Mouse (Mus musculus) MEL (cell line): ENCODE data around the gene Sv2b. TPM values are rescaled to one million over a fixed set of nuclear protein-coding genes. Genes with fewer than 3 reads are reported as not detected.
"Not testable (repeated sequence)": the region's sequence is repeated elsewhere in the genome, so short reads cannot be mapped to it uniquely, and the experiment has no call there.

Source experiments
- DNase-seq: peaks from one replicate; pipeline ENCODE4 v3.0.0; 2011; ENCODE audit warnings: low read depth, low spot score
- H3K27ac ChIP-seq: 2 replicates; pipeline ENCODE4 v1.5.1; 2012; ENCODE audit warnings: low read depth, mild to moderate bottlenecking, control low read depth, low read length, moderate library complexity; ENCODE audit not compliant: control insufficient read depth
- H3K27me3 ChIP-seq, 2 experiments: fragments of 150-350 bp in 1 of 2; sonication (generic) in 1 of 2; 2 replicates each; pipeline ENCODE4 v1.6.1; 2012; ENCODE audit warnings: low read length in 2 of 2, mild to moderate bottlenecking in 2 of 2, improper control_type of control experiment in 1 of 2, moderate library complexity in 1 of 2; ENCODE audit not compliant: insufficient read depth in 2 of 2, control insufficient read depth in 1 of 2
- H3K36me3 ChIP-seq, 2 experiments: 2 replicates each; pipeline ENCODE4 v1.6.1; 2012 to 2014; ENCODE audit warnings: low read length in 2 of 2, improper control_type of control experiment in 1 of 2, inconsistent platforms in 1 of 2, mild to moderate bottlenecking in 1 of 2; ENCODE audit not compliant: insufficient read depth in 2 of 2, control insufficient read depth in 1 of 2
- H3K4me1 ChIP-seq, 2 experiments: fragments of 150-350 bp in 1 of 2; sonication (generic) in 1 of 2; 2 replicates each; pipeline ENCODE4 v1.6.1; 2012; ENCODE audit warnings: low read length in 2 of 2, improper control_type of control experiment in 1 of 2, mild to moderate bottlenecking in 1 of 2; ENCODE audit not compliant: insufficient read depth in 2 of 2, control insufficient read depth in 1 of 2
- H3K4me3 ChIP-seq, 2 experiments: fragments of 150-350 bp in 1 of 2; sonication (generic) in 1 of 2; 2 replicates each; pipeline ENCODE4 v1.5.1; 2012; ENCODE audit warnings: low read depth in 2 of 2, low read length in 2 of 2, mild to moderate bottlenecking in 2 of 2, moderate library complexity in 2 of 2, control low read depth in 1 of 2, improper control_type of control experiment in 1 of 2; ENCODE audit not compliant: control insufficient read depth in 1 of 2, insufficient read depth in 1 of 2
- H3K79me2 ChIP-seq: 2 replicates; pipeline ENCODE4 v1.6.1; 2012; ENCODE audit warnings: mild to moderate bottlenecking, low read length, moderate library complexity; ENCODE audit not compliant: control insufficient read depth, poor library complexity, insufficient read depth
- H3K9ac ChIP-seq: 2 replicates; pipeline ENCODE4 v1.6.1; 2012; ENCODE audit warnings: low read depth, mild to moderate bottlenecking, control low read depth, low read length, moderate library complexity; ENCODE audit not compliant: control insufficient read depth, poor library complexity, severe bottlenecking
- H3K9me3 ChIP-seq: fragments of 150-350 bp; sonication (generic); replicated peaks from 2 replicates; pipeline ENCODE4 v1.6.1; 2012; ENCODE audit warnings: mild to moderate bottlenecking, low read length, improper control_type of control experiment, moderate library complexity; ENCODE audit not compliant: insufficient read depth
- BHLHE40 ChIP-seq: IDR thresholded peaks from 2 replicates; pipeline ENCODE4 v1.6.1; 2012; ENCODE audit warnings: low read depth, mild to moderate bottlenecking, inconsistent platforms, low read length, improper control_type of control experiment, borderline replicate concordance
- ELF1 ChIP-seq: IDR thresholded peaks from 2 replicates; pipeline ENCODE4 v1.6.1; 2014; ENCODE audit warnings: low read depth, mild to moderate bottlenecking, inconsistent platforms, low read length, improper control_type of control experiment, moderate library complexity
- JUND ChIP-seq: IDR thresholded peaks from 2 replicates; pipeline ENCODE4 v1.6.1; 2011; ENCODE audit warnings: low read depth, mild to moderate bottlenecking, improper control_type of control experiment, low read length
- MAFK ChIP-seq: IDR thresholded peaks from 2 replicates; pipeline ENCODE4 v1.6.1; 2011; ENCODE audit warnings: low read depth, mild to moderate bottlenecking, low read length, improper control_type of control experiment, borderline replicate concordance
- MAZ ChIP-seq: IDR thresholded peaks from 2 replicates; pipeline ENCODE4 v1.6.1; 2012; ENCODE audit warnings: low read depth, mild to moderate bottlenecking, inconsistent platforms, low read length, improper control_type of control experiment
- POLR2A ChIP-seq, 2 experiments: IDR thresholded peaks; 2 replicates each; pipeline ENCODE4 v1.6.1; 2011 to 2012; ENCODE audit warnings: low read length in 2 of 2, mild to moderate bottlenecking in 2 of 2, control low read depth in 1 of 2, improper control_type of control experiment in 1 of 2, low read depth in 1 of 2, moderate library complexity in 1 of 2; ENCODE audit not compliant: control insufficient read depth in 1 of 2, insufficient read depth in 1 of 2, poor library complexity in 1 of 2
- SMC3 ChIP-seq: IDR thresholded peaks from 2 replicates; pipeline ENCODE4 v1.6.1; 2011; ENCODE audit warnings: low read depth, low read length, improper control_type of control experiment
- TBP ChIP-seq: IDR thresholded peaks from 2 replicates; pipeline ENCODE4 v1.8.0; 2011; ENCODE audit warnings: low read depth, low read length, improper control_type of control experiment
- TCF12 ChIP-seq: IDR thresholded peaks from 2 replicates; pipeline ENCODE4 v1.6.1; 2014; ENCODE audit warnings: low read depth, mild to moderate bottlenecking, inconsistent platforms, low read length, improper control_type of control experiment, moderate library complexity
- USF1 ChIP-seq: IDR thresholded peaks from 2 replicates; pipeline ENCODE4 v1.6.1; 2014; ENCODE audit warnings: low read depth, mild to moderate bottlenecking, inconsistent platforms, low read length, improper control_type of control experiment, moderate library complexity
- USF2 ChIP-seq, 2 experiments: IDR thresholded peaks; 2 replicates each; pipeline ENCODE4 v1.6.1; 2011 to 2012; ENCODE audit warnings: improper control_type of control experiment in 2 of 2, low read length in 2 of 2, borderline replicate concordance in 1 of 2, inconsistent platforms in 1 of 2, low read depth in 1 of 2, mild to moderate bottlenecking in 1 of 2; ENCODE audit not compliant: insufficient read depth in 1 of 2
- ZC3H11A ChIP-seq: IDR thresholded peaks from 2 replicates; pipeline ENCODE4 v1.6.1; 2012; ENCODE audit warnings: low read depth, mild to moderate bottlenecking, inconsistent platforms, low read length, improper control_type of control experiment
- ZKSCAN1 ChIP-seq: IDR thresholded peaks from 2 replicates; pipeline ENCODE4 v1.6.1; 2012; ENCODE audit warnings: low read depth, mild to moderate bottlenecking, inconsistent platforms, low read length, improper control_type of control experiment, moderate library complexity
- ZNF384 ChIP-seq: IDR thresholded peaks from 2 replicates; pipeline ENCODE4 v1.6.1; 2012; ENCODE audit warnings: low read depth, mild to moderate bottlenecking, inconsistent platforms, low read length, improper control_type of control experiment
- polyA plus RNA-seq, 2 experiments: library from polyadenylated mRNA; stranded (reverse) in 1 of 2; unstranded in 1 of 2; fragments of >175 nt in 1 of 2; fragments of >200 nt in 1 of 2; gene quantifications; 2 replicates each; pipeline versions ENCODE4 v1.2.1 to v1.2.4; 2012; ENCODE audit warnings: low replicate concordance in 2 of 2, low read depth in 1 of 2; ENCODE audit not compliant: insufficient read length in 2 of 2, insufficient read depth in 1 of 2, missing spikeins in 1 of 2
- total RNA-seq: library from RNA; depleted of rRNA; stranded (reverse); fragments of 300-350 nt; gene quantifications from 2 replicates; pipeline ENCODE4 v1.2.3, GENCODE M21; 2012

The Sv2b gene
- total and polyA plus RNA-seq, 3 experiments, result not detected

DNA sequence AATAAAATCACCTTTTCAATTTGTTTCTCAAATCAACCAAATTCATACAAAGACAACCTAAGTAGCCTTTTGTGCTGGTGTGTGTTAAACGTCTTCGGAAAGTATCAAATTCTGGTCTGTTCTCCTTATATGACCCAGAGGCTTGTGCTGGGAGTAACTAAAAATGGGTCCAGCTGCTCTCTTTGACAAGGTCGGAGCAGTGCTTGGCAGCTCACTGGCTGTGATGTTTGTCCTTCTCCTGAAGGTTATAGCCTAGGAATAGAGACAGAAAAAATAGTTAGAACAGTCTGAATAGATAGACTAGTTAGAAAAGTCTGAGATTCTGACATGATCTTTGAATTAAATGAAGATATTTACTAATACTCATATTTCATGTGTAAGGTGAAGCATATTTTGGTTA, 102.4 kb downstream of the Sv2b start:
- H3K27me3 ChIP-seq, result no peaks in the 10 kb centered on the region
- no peak overlapping the region for H3K4me3 ChIP-seq
- TF ChIP-seq MAFK (no peak), ZNF384 (no peak)
- no peak overlapping the region for H3K27ac ChIP-seq
- H3K4me1 ChIP-seq, result no peaks in the 10 kb centered on the region
- no peak for DNase-seq
- H3K36me3 ChIP-seq, result no peaks in the 10 kb centered on the region
- no peaks in the 10 kb centered on the region; the same call in 1 of the 2 replicates for H3K79me2 ChIP-seq
- H3K9me3 ChIP-seq, result no peaks in the 10 kb centered on the region
- H3K9ac ChIP-seq, result no peak overlapping the region

DNA sequence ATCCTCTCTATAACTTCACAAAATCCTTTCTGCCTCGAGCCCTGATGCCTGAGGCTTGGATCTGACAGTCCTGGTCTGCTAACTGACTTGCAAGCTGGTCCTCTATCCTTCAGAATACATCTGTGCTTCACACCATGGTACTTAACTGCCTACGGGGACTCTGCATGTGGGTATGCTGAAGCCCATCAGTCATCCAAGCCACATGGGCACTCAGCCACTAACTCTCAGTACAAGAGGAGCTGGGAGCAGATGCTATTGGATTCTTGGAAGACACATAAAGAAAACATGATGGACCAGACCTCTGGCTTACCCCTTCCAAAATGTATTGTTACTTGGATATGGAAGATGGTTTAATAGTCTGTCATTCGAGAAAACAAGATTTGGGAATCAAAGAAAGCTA, 103.7 kb downstream of the Sv2b start:
- no peak overlapping the region for H3K27ac ChIP-seq
- H3K9me3 ChIP-seq, result no peaks in the 10 kb centered on the region
- H3K4me3 ChIP-seq, result no peak overlapping the region
- no peak overlapping the region for H3K9ac ChIP-seq
- H3K36me3 ChIP-seq, result no peaks in the 10 kb centered on the region
- TF ChIP-seq ELF1, result no peak
- TF ChIP-seq SMC3, result no peak
- no peak for TF ChIP-seq JUND
- no peak for TF ChIP-seq ZC3H11A
- no peak for TF ChIP-seq POLR2A (IDR thresholded peaks at IDR 0.05; ENCODE audit: control insufficient read depth in 1 of 2, insufficient read depth in 1 of 2, low read depth in 1 of 2, low read length in 2 of 2, poor library complexity in 1 of 2)
- no peak for TF ChIP-seq MAFK
- TF ChIP-seq ZKSCAN1, result no peak
- TF ChIP-seq, all 39 proteins: peak for 0
- no peaks in the 10 kb centered on the region; the same call in 1 of the 2 replicates for H3K79me2 ChIP-seq
- no peaks in the 10 kb centered on the region for H3K27me3 ChIP-seq
- DNase-seq, result no peak
- no peaks in the 10 kb centered on the region for H3K4me1 ChIP-seq

DNA sequence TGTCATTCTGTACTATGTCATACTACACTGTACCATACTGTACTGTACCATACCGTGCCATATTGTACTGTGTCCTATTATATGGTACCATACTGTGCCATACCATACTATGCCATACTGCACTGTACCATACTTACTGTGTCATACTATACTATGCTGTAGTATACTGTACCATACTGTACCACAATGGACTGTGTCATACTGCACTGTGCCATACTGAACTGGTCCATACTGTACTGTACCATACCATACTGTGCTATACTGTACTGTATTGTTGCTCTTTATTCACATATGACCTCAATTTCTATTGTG, 114.2 kb downstream of the Sv2b start:
- H3K4me1 ChIP-seq, H3K36me3 ChIP-seq, H3K27ac ChIP-seq, H3K27me3 ChIP-seq, H3K4me3 ChIP-seq, H3K9ac ChIP-seq, H3K9me3 ChIP-seq, H3K79me2 ChIP-seq, DNase-seq: not testable (repeated sequence)

DNA sequence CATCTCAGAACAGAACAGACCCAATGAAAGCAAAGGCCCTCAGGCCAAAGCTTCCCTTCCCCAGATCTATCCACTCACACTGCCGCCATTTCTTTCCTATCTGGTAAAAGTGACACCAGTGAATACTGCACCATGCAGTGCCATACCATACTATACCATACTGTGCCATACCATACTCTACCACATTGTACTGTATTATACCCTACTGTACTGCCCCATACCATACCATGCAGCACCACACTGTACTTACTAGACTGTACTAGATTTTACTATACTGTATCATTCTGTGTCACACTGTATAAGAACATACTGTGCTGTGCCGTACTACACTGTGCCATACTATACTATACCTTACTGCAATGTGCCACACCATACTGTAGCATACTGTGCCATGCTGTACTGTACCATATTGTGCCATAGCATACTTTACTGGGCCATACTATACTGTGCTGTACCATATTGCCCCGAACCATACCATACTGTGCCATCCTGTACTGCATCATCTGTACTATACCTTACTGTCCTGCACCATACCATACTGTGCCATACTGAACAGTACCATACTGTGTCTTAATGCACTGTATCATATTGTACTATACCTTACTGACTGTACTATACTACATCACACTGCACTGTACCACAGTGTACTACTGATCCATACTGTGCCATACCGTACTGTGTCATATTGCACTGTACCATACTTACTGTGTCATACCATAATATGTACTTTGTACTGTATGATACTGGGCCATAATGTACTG, 114.7 kb downstream of the Sv2b start:
- Histone ChIP-seq H3K9me3 (no peaks in the 10 kb centered on the region), H3K36me3 (no peaks in the 10 kb centered on the region)
- no peak for TF ChIP-seq MAZ
- TF ChIP-seq TCF12, result no peak
- no peak for TF ChIP-seq USF1
- no peak for TF ChIP-seq ZKSCAN1
- no peak for TF ChIP-seq BHLHE40
- TF ChIP-seq TBP, result no peak
- TF ChIP-seq ZC3H11A, result no peak
- no peak for TF ChIP-seq USF2 (IDR thresholded peaks at IDR 0.05; ENCODE audit: borderline replicate concordance in 1 of 2, insufficient read depth in 1 of 2, low read depth in 1 of 2, low read length in 2 of 2)

More for the DNA sequence above, 114.7 kb downstream of the Sv2b start:
- no peak overlapping the region for H3K9ac ChIP-seq
- no peak overlapping the region for H3K4me3 ChIP-seq
- H3K27me3 ChIP-seq, result no peaks in the 10 kb centered on the region
- H3K4me1 ChIP-seq, result no peaks in the 10 kb centered on the region
- no peak overlapping the region for H3K27ac ChIP-seq
- DNase-seq, result no peak
- H3K79me2 ChIP-seq, result no peaks in the 10 kb centered on the region
